Mouse (Mus musculus): ENCODE data around the gene Vmn2r69.

GRCm38 (mm10) chr7:85415820-85416219 is at the start of gene Vmn2r69:
- no peak for TF ChIP-seq POLR2A (IDR thresholded peaks at IDR 0.05; ENCODE audit: control insufficient read depth, extremely low read depth, insufficient read depth, low read length, poor library complexity)
- TF ChIP-seq CTCF (IDR thresholded peaks at IDR 0.05; ENCODE audit: borderline replicate concordance, control insufficient read depth, extremely low read depth, insufficient read depth, low read length, poor library complexity): no peak

Data from thymus, adult 2 months (tissue).